8 mouse cellular contexts compared by ENCODE assay signal in the genomic region with DNA sequence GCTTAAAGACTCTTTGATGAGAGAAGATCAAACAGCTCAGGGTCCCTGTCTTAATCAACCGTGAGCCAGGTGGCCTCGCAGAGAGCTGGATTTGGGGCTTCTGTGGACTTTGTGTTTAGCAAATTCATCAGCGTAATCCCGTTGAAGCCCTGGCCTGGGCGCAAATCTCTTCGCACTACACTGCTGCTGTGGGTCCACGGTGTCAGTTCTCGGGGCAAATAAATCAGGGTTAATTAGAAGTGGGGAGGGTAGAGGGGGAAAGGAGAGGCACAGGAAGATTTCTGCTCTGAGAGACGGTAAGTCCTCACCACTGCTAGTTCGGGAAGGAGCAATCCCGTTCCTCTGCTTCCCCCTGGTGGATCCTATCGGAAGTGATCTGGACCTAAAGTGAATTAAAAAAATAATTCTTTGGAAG. TPM values are rescaled to one million over a fixed set of nuclear protein-coding genes. Genes with fewer than 3 reads are reported as not detected.
DNase-seq lines count a peak whose midpoint lies in the region; ATAC-seq and TF ChIP-seq lines count a peak whose summit lies in the region.

No protein-coding gene starts in this region.

- TF ChIP-seq POLR2A in limb, embryonic 14.5 days (IDR thresholded peaks at IDR 0.05; ENCODE audit: borderline replicate concordance, extremely low read depth, insufficient read depth, insufficient read length): 0 out of 2 replicates have a peak, but pooled peaks have one; percentile 15
- no peak for TF ChIP-seq POLR2A in testis, adult 2 months (IDR thresholded peaks at IDR 0.05; ENCODE audit: control insufficient read depth, low read depth, low read length)

- 0 out of 2 replicates have a peak, but pooled peaks cover 3% of the 10 kb centered on the region for H3K27me3 ChIP-seq in kidney, embryonic 14.5 days (ENCODE audit: control insufficient read depth, insufficient read depth, low read length)
- peaks cover 30% of the 10 kb centered on the region for H3K27me3 ChIP-seq in limb, embryonic 14.5 days (ENCODE audit: control insufficient read depth, insufficient read depth, low read length)
- peaks cover 9% of the 10 kb centered on the region for H3K27me3 ChIP-seq in midbrain, embryonic 16.5 days (ENCODE audit: control insufficient read depth, insufficient read depth, low read depth, low read length)
- no peaks in the 10 kb centered on the region for H3K27me3 ChIP-seq in testis, adult 2 months (ENCODE audit: control insufficient read depth, insufficient read depth, low read length)

- no peaks in the 10 kb centered on the region for H3K36me3 ChIP-seq in kidney, embryonic 14.5 days (ENCODE audit: control insufficient read depth, insufficient read depth, low read length)
- H3K36me3 ChIP-seq in limb, embryonic 14.5 days (ENCODE audit: control insufficient read depth, insufficient read depth, low read length): no peaks in the 10 kb centered on the region
- no peaks in the 10 kb centered on the region for H3K36me3 ChIP-seq in midbrain, embryonic 16.5 days (ENCODE audit: control insufficient read depth, insufficient read depth, low read length)
- no peaks in the 10 kb centered on the region for H3K36me3 ChIP-seq in testis, adult 2 months (ENCODE audit: control insufficient read depth, insufficient read depth, low read length)

- peak overlapping the region; percentile 25 for H3K9ac ChIP-seq in kidney, embryonic 14.5 days (ENCODE audit: low read depth, low read length)
- H3K9ac ChIP-seq in limb, embryonic 14.5 days (ENCODE audit: low read depth, low read length, severe bottlenecking): peak overlapping the region; percentile 51
- peak overlapping the region; percentile 22; the same call in 1 of the 2 replicates for H3K9ac ChIP-seq in midbrain, embryonic 16.5 days (ENCODE audit: low read depth, low read length)

- H3K4me1 ChIP-seq in kidney, embryonic 14.5 days (ENCODE audit: control insufficient read depth, insufficient read depth, low read length): peaks cover 5% of the 10 kb centered on the region; the same call in 1 of the 2 replicates
- H3K4me1 ChIP-seq in limb, embryonic 14.5 days (ENCODE audit: control insufficient read depth, insufficient read depth, low read length): 0 out of 2 replicates have a peak, but pooled peaks cover 4% of the 10 kb centered on the region
- peaks cover 10% of the 10 kb centered on the region for H3K4me1 ChIP-seq in midbrain, embryonic 16.5 days (ENCODE audit: control insufficient read depth, insufficient read depth, low read length)
- H3K4me1 ChIP-seq in testis, adult 2 months (ENCODE audit: control insufficient read depth, insufficient read depth, low read length): peaks cover 4% of the 10 kb centered on the region

- DNase-seq in urinary bladder, postnatal 14 days (ENCODE audit: low spot score): peak; percentile 75
- no peak for DNase-seq in urinary bladder, postnatal 10 days (ENCODE audit: low spot score)
- peak; percentile 78 for DNase-seq in embryo, embryonic 9.5 days (ENCODE audit: extremely low spot score)
- peak; percentile 4 to 40 for DNase-seq in heart, adult 9 months (ENCODE audit: low spot score in 2 of 2)
- peak; percentile 88 for DNase-seq in limb, embryonic 14.5 days (ENCODE audit: low spot score)

- peak; percentile 77 for ATAC-seq in kidney, embryonic 14.5 days (ENCODE audit: low FRiP score, low TSS enrichment)
- ATAC-seq in limb, embryonic 14.5 days (ENCODE audit: low FRiP score, low read depth): no peak
- ATAC-seq in midbrain, embryonic 16.5 days: peak; percentile 74

- TF ChIP-seq CTCF in testis, adult 2 months (IDR thresholded peaks at IDR 0.05; ENCODE audit: control insufficient read depth, insufficient read depth, insufficient replicate concordance, low read depth, low read length): peak; percentile 61; the same call in 1 of the 2 replicates

- H3K4me2 ChIP-seq in kidney, embryonic 14.5 days (replicated peaks; ENCODE audit: low read depth, low read length): peak overlapping the region; percentile 40
- peak overlapping the region; percentile 52 for H3K4me2 ChIP-seq in limb, embryonic 14.5 days (replicated peaks; ENCODE audit: low read depth, low read length, severe bottlenecking)
- H3K4me2 ChIP-seq in midbrain, embryonic 16.5 days (ENCODE audit: low read length): peak overlapping the region; percentile 49

- under 1% methylated on average over 12 of the region's 12 CpGs for WGBS in kidney, embryonic 14.5 days
- WGBS in limb, embryonic 14.5 days: 3% methylated on average over 12 of the region's 12 CpGs
- under 1% methylated on average over 12 of the region's 12 CpGs for WGBS in midbrain, embryonic 16.5 days

- no peaks in the 10 kb centered on the region for H3K9me3 ChIP-seq in kidney, embryonic 14.5 days (ENCODE audit: control insufficient read depth, low read length)
- no peaks in the 10 kb centered on the region for H3K9me3 ChIP-seq in limb, embryonic 14.5 days (ENCODE audit: control insufficient read depth, low read length)
- H3K9me3 ChIP-seq in midbrain, embryonic 16.5 days (replicated peaks; ENCODE audit: control insufficient read depth, low read length, poor library complexity, severe bottlenecking): no peaks in the 10 kb centered on the region

- H3K4me3 ChIP-seq in kidney, embryonic 14.5 days (ENCODE audit: low read length): peak overlapping the region; percentile 25
- peak overlapping the region; percentile 28 for H3K4me3 ChIP-seq in limb, embryonic 14.5 days (replicated peaks; ENCODE audit: low read length)
- H3K4me3 ChIP-seq in midbrain, embryonic 16.5 days (ENCODE audit: low read depth, low read length): peak overlapping the region; percentile 8; the same call in 1 of the 2 replicates
- peak overlapping the region; percentile 42 for H3K4me3 ChIP-seq in testis, adult 2 months (ENCODE audit: control insufficient read depth, low read depth, low read length)

- no peak overlapping the region for H3K27ac ChIP-seq in kidney, embryonic 14.5 days (ENCODE audit: low read depth, low read length)
- H3K27ac ChIP-seq in limb, embryonic 14.5 days (replicated peaks; ENCODE audit: low read depth, low read length): no peak overlapping the region
- no peak overlapping the region for H3K27ac ChIP-seq in midbrain, embryonic 16.5 days (ENCODE audit: low read length)
- no peak overlapping the region for H3K27ac ChIP-seq in testis, adult 2 months (ENCODE audit: control insufficient read depth, insufficient read depth, low read depth, low read length)

RNA-seq across cellular contexts. Expression of gene Dkk1, which starts 5.0 kb away (rescaled TPM):
- 31.2 and 37.8 TPM in 2 replicates for polyA plus RNA-seq in kidney, embryonic 14.5 days (2014; fragmentation: Nextera tagmentation; extraction: Ambion mirVana)
- 13.0 and 15.7 TPM in 2 replicates for polyA plus RNA-seq in limb, embryonic 14.5 days (2012; rRNA removed)
- 14.7 and 17.4 TPM in 2 replicates for polyA plus RNA-seq in limb, embryonic 14.5 days (2014; fragmentation: Nextera tagmentation; extraction: Ambion mirVana)
- polyA plus RNA-seq in midbrain, embryonic 16.5 days (2015; fragmentation: Nextera tagmentation; extraction: Ambion mirVana): 1.6 and 2.1 TPM in 2 replicates
- polyA plus RNA-seq in testis, adult 2 months (2012; rRNA removed): not detected in 2 replicates
